In genomic region chr11:84647104-84647503, GRCm38 (mm10) we compare ENCODE assay signal across 26 mouse cellular contexts.
DNase-seq lines count a peak whose midpoint lies in the region; TF ChIP-seq lines count a peak whose summit lies in the region.
"Had no signal": no experiment of that assay in that cellular context is flagged by ENCODE, and none has a peak within 500 bp of the region (broad histone marks: within the 10 kb centered on the region; RNA-seq: fewer than 3 reads in every experiment).

No protein-coding gene starts in this region.

- peaks cover 5% of the 10 kb centered on the region for H3K4me1 ChIP-seq in E14TG2a.4 (replicated peaks; ENCODE audit: low read depth, low read length)
- H3K4me1 ChIP-seq: liver, embryonic 13.5 days had no signal

- no peak overlapping the region for H3K4me3 ChIP-seq in layer of hippocampus, adult 2 months
- H3K4me3 ChIP-seq in E14TG2a.4 (replicated peaks; ENCODE audit: low read length), result no peak overlapping the region
- H3K4me3 ChIP-seq: embryonic facial prominence, embryonic 13.5 days; forebrain, embryonic 10.5 days; heart, embryonic 10.5 days; heart, embryonic 15.5 days; hindbrain, embryonic 12.5 days; liver, embryonic 13.5 days; neural tube, embryonic 13.5 days had no signal

- DNase-seq in layer of hippocampus, adult 2 months (ENCODE audit: low spot score in 2 of 2), result no peak
- DNase-seq in layer of hippocampus, postnatal 10 days (ENCODE audit: low spot score in 2 of 2), result no peak
- peak; percentile 4 for DNase-seq in A20 (ENCODE audit: low read depth, low spot score)
- peak; percentile 3 for DNase-seq in induced T-regulatory cell, adult 2 months (ENCODE audit: low read depth)
- no peak for DNase-seq in right cerebral cortex, postnatal 14 days
- DNase-seq: adrenal gland, postnatal 14 days; cerebellum, adult 11 months; cerebellum, adult 9-11 months; embryo, embryonic 11 days; forebrain, postnatal 0 days; heart, postnatal 36 days; kidney, adult 11 months; kidney, postnatal 36 days; layer of hippocampus, postnatal 36 days; left cerebral cortex, postnatal 4 days; liver, embryonic 13.5 days; lung, adult 2 months; lung, postnatal 14 days had no signal

- peaks cover 6% of the 10 kb centered on the region; the same call in 1 of the 2 replicates for H3K9me3 ChIP-seq in E14TG2a.4 (ENCODE audit: low read length)
- H3K9me3 ChIP-seq: heart, embryonic 10.5 days; heart, embryonic 15.5 days had no signal

- no peak overlapping the region for H3K27ac ChIP-seq in layer of hippocampus, adult 2 months
- H3K27ac ChIP-seq: embryonic facial prominence, embryonic 13.5 days; forebrain, embryonic 10.5 days; heart, embryonic 10.5 days; heart, embryonic 15.5 days; hindbrain, embryonic 12.5 days; hindbrain, postnatal 0 days; liver, embryonic 13.5 days; neural tube, embryonic 13.5 days had no signal

- no peaks in the 10 kb centered on the region for H3K36me3 ChIP-seq in E14TG2a.4 (ENCODE audit: insufficient read depth, low read length)
- H3K36me3 ChIP-seq: embryonic facial prominence, embryonic 13.5 days; forebrain, embryonic 10.5 days; heart, embryonic 10.5 days; heart, embryonic 15.5 days; hindbrain, embryonic 12.5 days; liver, embryonic 13.5 days; neural tube, embryonic 13.5 days had no signal

- TF ChIP-seq CTCF in layer of hippocampus, adult 2 months (conservative IDR thresholded peaks at IDR 0.05), result peak; percentile 34; the same call in 1 of the 2 replicates
- peak; percentile 39 for TF ChIP-seq CTCF in E14TG2a.4 (conservative IDR thresholded peaks at IDR 0.05; ENCODE audit: low read length)

- peaks cover 53% of the 10 kb centered on the region for H3K27me3 ChIP-seq in E14TG2a.4 (ENCODE audit: insufficient read depth, low read length)

Comparison
In these comparisons a context has a peak if more than half of its experiments do, and no peak if none do; other contexts are left out.
1. DNase-seq: peak in A20 (single experiment) and induced T-regulatory cell, adult 2 months (single experiment); none in layer of hippocampus, adult 2 months (0 of 2), layer of hippocampus, postnatal 10 days (0 of 2) and right cerebral cortex, postnatal 14 days (single experiment).